Mouse (Mus musculus) embryo, embryonic 11 days (tissue): ENCODE measurements at regions not wholly inside any gene's neighbourhood (a gene's known extent, or its start where the extent isn't known, plus 50 kb on each side); places are given as distances from the start of the nearest gene placed in this dataset.

Experiments
- DNase-seq: peaks from one replicate; pipeline ENCODE4 v3.0.0-alpha.2; 2015

DNA sequence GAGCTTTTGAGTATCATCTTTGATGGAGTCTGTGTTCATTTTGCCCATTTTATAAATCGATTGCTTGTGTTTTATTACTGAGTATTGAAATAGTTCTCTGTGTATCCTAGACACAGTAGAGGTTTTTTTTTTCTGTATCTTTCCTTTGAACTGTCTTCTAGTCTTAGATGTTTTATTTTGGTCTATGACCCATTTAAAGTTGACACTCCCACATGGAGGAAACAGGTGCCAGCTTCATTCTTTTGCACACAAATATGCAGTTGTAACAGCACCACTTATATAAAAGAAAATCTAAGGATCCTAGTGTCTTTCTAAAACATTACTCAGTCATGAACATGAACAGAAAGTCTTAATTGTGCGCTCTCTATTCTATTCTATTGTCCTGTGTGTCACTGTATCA lies 230.2 kb upstream of the Nsun2 start:
- no peak for DNase-seq

DNA sequence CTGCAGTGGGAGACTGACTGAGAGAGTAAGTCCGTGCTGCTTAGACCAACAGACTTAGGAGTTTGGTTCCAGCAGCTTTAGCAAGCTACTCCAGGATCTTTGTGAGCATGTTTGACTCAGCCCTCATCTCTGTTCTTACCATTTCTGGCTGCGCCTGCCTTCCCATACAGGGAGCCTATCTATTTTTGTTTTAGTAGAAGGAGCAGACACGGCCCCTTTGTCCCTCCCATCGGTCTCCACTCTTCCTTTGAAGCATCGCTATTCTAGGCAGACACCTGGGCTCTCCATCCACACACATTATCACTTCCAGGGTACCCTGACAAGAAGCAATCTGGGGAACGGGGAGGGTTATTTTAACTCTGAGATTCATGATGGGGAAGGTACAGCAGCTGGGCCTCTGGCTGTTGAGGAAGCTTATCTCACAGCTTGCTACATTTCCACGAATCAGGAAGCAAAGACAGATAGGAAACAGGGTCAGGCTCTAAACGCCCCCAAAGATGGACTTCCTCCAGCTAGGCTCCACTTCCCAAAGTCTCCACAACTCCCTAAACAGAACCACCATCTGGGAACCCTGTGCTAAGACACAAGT lies 203.0 kb upstream of the Nsun2 start:
- DNase-seq: no peak

DNA sequence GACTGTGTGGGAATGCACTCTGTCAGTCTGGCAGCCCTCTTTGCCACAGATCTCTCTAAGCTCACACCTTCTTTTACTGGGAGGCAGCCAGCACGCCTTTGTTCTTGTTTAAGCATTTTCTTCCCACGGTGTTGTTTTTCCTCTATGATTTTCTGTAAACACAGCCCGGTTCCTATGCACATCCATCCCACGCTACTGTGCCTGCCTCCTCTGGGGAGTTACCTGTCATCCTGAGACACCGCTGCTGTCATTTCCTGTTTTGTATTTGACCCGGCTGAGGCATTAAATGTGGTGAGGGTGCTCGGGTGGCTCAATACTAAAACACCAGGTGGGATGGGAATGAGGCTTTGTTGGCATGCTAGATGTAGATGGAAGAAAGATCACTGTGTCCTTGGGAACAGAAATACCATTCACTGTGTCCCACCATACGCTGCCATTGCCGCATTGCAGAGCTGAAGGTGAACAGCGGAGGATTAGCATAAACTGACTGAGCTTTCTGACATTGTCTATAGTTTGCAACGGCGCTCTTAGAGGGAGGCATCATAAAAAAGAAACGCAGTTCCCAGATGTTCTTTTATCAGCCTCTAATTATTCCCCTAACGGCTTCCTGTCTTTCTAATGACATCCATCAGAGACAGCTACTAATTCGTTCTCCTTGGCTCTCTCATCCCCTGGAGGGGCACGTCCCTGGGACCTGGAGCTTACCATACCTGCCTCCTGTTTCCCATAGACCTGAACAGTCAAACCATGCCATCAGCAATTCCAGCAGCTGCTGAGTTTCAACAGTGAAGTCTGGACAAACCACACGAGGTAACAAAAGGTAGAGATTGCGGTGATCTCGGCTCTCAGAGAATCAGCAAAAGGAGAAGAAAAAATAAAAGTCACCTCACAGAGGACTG lies 201.8 kb upstream of the Nsun2 start:
- no peak for DNase-seq

DNA sequence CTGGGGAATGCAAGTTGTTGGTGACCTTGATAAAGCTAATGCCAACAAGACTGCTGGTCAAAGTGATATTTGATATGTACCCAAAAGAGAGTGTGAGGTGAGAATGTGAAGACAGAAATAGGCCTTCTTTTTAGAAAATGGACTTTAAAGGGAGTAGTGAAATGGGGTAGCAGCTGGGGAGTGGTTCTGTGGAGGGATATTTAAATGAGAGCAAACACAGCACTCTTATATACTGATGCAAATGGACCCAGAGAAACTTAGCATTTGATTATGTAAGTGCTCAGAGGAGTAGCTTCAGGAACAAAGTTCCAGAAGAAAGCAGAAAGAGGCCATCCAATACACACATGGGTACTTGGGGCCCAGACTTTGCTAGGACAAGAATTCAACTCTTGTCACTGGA lies 189.7 kb upstream of the Nsun2 start:
- no peak for DNase-seq

DNA sequence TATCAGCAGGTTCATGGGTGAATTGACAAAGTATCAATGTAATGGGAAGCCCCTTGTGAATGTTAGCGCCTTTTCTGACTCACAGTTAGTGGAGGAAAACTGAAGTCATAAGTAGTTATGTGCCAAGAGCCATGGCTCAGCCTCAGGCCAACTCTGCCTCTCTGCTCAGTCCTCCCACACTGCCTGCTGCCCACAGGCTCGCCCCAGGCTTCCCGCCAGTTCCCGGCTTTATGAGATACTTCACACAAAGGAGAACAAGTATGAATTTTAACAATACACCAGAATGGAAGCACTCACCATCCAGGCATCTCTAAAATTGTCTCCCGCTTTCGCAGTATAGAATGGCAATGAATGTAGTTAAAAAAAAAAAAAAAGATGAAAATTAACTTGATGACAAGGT lies 176.1 kb upstream of the Nsun2 start:
- DNase-seq: no peak

DNA sequence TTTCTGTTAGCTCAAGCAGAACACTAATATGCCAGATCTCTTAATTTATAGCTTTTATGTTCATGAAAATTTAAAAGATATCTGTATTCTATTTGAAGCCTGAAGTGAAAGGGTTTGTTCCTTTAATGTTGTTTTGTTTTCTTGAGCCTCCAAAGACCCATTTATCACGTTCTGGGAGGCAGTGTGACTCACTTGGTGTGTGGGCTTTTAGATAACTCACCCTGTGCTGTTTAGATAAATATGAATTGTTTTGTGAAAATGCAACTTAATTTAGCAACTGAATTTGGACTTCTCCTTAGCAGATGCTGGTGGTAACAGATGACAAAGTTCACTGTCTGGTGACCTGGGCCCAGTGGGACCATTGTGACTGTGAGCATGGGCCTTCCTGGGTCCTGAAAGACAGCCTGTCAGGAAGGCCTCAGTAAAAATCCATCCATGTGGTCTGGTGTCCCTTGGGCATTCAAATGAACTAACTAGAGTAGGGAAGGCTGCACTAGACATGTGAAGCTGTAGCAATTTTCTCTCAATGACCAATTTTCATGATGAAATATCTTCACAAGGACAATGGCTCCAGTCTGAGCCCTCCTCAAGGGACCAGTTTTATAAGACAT lies 167.6 kb upstream of the Nsun2 start:
- peak; percentile 20 for DNase-seq

DNA sequence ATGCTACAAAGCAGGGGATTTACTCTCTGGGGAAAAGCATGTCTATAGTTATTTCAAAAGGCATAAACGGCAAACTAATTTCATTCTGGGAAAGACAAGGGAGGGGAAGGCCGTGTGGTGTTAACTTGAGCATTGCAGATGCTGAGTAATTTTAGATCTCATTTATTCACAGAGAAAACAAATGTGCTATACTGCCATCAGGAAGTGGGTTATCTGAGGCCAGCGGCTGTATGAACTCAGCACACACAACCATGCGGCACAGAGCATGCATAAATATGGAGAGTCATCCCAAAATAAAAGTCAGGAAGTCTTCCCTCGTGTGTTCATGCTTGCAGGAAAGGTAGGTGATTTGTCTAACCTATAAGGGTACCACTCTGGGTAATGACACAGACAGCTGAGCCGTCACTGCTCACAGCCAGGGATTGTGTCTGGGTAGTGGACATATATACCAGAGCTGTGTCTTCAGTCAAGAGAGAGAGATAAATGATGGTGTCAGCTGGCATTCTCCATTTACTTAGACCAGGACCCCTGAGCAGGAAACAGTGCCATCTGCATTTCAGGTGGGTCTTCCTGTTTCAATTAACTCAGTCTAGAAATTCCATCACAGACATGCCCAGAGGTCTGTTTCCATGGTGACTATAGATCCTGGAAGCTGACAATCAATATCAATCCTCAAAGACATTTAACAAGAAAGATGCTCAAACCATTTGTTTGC lies 160.3 kb upstream of the Nsun2 start:
- DNase-seq: no peak

DNA sequence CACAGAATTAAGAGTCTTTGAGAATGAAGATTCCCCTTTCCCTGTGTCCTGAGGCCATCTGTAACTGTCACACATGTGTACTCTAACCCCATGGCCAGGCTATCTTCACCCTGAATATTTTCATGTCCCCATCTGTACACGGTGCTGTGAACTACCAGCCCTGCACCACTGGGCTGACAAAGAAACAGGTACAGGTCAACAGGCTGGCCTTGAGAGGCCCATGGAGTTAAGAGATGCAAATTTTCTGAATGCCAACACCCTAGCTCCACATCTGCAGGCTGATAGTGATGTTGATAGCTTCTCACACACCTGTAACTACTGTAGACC lies 159.8 kb upstream of the Nsun2 start:
- DNase-seq: no peak

DNA sequence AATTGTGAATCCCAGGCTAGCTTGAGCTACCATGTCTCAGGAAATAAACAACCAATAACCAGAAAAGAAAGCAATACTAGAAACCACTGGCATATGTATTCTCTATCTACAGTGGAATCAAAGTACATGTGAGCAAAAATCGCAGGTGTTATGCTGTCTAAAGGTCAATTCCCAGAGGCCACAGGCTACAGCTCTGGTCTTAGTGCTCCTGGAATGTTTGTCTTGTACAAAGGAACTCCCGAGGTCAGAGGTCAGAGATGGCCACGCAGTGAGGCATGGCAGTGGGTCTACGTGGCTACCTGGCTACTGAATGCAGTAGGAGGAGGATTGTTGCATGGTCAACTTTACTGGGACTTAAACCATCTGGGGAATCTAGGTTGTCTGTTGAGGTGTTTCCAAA lies 153.1 kb upstream of the Nsun2 start:
- DNase-seq: no peak

DNA sequence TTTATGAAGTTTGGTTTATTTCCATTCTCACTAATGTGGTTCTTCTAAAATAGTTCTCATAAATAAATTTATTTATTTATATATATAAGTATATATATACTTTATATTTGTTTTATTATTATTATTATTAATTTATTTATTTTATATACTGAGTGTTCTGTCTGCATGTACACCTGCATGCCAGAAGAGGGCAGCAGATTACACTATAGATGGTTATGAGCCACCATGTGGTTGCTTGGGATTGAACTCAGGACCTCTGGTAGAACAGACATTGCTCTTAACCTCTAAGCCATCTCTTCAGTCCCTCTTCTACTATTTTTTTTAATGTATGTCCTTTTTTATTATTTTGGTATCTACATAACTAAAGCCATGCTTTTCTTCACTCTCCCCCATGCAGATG lies 148.8 kb upstream of the Nsun2 start:
- peak; percentile 20 for DNase-seq

DNA sequence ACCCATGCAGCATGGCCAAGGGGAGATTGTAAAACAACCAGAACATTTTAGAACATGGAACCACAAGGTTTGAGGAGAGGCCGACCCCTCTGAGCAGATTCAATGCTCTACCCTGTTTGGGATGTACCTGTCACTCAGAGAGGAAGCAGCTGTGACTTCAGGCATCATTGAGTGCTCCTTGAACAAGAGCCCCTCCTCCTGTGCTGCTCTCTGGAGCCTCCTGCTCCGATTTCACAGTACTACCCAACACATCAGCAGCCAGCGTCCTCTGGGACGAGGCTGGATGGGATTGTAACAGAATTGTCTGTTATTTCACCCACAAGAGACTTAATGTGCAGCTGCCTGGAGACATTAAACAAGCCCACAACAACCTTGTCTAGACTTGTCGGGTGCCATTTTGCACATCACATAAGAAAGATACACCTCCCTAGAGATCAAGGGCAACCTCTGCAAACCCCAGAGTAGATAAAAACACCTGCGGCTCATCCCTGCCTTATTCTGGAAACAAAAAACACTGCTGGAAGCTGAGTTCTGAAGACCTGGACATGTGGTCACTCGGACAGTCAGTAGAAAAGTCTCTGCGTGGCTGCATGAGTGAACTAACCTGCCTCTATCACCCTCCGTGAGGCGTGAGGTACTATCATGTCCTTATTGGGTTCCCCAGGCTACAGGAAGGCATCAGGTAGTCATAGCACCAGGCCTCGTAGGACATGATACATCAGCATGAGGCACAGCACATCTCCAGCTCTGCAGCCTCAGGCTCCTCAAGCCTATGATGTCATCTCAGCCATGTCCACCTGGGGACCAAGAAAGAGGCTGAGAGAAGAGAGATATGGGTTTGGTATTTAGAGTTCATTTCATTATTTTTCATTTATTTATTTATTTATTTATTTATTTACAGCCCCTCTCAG lies 140.4 kb upstream of the Nsun2 start:
- DNase-seq: no peak

DNA sequence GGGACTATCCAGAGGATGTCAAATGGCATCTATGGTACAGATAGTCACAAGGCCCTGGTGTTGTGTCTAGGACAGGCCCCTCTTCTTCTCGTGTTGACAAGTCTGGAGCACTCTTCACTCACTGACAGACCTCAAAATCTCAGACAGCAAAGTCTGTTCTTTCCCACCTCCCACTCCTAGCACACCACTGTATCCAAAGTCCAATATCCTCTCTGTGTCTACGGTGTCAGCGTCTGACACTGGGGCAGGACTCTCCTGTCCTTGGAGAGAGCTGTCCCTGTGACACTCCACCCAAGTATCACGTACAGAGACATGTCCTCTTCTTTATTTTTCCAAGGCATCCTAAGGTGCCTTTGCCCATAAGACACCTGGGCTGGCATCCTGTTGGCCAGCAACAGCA lies 139.0 kb upstream of the Nsun2 start:
- DNase-seq: no peak

DNA sequence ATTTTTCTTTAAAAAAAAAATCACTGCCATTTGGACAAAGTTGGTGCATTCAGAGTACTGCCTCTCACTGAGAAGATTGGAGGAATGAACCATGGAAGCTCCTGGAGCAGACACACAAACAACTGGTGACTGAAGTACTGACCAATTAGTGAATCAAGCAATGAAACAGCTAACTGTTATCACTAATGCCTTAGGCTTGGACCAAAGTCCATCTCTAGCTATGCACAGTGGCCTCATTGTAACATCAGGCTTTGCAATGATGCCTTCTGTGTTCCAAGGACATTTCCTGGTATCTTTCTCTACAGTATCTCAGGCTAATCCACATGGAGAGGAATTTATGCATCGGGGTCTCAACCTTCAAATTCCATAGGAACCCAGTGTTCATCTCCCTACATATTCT lies 123.2 kb upstream of the Nsun2 start:
- DNase-seq: no peak

DNA sequence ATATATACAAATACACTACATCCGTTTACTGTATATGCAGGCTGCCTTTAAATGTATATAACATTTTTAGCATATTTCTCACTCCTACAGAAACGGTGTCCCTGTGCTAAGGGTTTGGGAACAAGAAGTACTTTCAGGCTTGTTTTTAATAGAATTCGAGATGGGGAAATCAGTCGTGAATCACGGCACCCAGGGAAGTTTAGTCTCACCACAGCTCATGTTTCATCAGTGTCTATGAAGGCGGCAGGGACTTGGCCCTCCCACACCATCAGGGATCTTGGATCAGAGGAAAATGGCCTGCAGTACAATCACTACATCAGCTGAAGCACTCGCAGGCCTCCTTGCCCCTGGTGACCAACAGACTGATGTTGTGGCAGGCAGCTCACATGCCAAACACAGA lies 118.7 kb upstream of the Nsun2 start:
- no peak for DNase-seq

DNA sequence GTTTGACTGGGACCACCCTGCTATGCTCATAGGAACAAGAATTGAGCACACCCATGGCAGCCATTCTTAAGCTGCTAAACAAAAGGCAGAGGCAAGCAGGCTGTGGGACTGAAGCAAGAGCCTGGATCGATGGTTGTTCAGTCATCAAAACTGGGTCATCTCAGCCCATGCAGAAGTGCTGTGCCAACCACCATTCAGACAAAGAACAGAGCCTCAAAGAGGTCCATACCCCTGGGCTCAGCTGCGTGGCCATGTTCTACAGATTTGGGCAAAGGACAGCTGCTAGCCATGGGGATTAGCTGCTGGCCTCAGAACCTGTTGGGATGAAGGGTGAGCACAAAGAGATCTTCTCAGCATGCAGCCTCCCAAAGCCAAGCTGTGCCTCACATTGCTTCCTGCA lies 116.8 kb upstream of the Nsun2 start:
- no peak for DNase-seq

DNA sequence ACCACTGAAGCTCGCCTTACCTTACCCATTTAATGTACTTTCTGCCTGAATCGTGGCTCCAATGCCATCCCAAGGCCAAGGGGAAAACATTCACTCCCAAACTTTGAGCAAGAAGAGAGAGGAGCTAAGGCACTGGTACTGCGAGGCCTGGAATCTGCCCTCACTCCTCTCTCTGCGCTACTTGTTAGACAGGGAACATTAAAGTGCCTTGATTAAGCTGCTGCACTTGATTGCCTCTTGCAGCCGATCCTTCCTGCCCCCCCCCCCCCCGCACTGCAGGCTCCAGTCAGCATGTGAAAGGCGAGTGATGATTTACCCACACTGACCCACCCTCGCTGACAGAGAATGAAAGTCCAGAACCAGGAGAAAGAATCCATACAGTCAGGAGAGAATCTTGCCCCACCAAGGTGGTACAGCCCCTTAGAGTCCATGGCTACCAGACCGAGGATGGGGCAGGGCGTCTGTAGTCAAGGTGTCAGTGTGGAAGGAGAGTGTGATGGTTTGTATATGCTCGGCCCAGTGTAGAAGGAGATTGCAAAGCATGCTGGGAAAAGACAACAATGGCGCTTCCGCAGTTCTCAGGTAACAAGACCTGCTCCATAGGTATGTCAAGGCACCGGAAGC lies 115.6 kb upstream of the Nsun2 start:
- DNase-seq: no peak

DNA sequence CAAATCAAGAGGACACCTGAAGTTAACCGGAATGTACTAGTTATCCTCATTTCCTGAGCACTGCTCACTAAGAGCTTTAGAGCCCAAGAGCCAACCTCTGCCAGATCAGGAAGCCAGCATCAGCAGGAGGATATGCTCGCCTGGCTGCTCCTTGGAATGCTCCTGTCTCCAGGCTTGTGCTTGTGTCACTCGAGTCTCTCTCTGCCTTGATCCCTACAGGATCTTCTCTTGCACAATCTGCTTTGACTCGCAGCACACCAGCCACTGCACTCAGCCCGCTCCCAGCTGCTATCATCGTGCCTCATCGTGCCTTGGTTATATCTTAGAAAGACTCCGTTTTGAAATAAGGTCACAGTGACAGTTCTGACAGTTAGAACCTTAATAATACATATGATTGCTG lies 113.4 kb upstream of the Nsun2 start:
- DNase-seq: no peak

DNA sequence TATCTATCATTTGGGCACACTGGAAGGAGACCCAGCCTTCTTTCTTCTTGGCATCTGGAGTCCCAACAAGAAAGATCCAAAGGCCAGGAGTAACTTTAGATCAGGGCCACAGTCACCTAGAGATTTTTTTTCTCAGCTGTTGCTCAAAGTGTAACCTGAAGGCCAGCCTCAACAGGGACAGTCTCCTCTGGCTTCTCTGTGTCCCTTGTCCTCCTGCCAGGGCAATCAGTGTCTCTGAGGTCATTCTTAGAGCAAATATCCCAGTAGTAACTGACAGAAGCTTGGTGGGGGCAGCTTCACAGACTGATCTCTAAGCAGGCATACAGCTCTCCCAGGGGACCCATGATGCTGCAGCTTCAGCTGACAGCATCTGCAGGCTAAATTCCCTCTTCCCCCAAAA lies 111.6 kb upstream of the Nsun2 start:
- DNase-seq: no peak

DNA sequence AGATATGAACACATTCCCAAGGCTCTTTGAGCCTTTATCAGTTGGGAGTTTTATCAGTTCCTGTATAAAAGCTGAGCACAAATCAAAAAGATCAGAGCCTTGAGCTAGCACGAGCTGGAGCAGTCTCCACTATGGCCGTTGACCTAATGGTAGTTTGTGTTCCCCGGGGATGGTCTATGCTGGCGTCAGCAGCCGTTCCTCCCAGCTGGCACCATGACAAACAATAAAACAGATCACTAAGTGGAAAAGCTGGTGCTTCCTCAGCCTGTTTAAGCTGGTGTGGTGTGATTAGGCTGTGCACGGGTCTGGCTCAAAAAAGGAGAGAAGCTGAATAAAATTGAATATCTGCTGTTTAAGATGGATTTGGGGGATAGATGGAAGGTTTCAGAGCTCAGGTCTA lies 107.4 kb upstream of the Nsun2 start:
- peak; percentile 50 for DNase-seq

DNA sequence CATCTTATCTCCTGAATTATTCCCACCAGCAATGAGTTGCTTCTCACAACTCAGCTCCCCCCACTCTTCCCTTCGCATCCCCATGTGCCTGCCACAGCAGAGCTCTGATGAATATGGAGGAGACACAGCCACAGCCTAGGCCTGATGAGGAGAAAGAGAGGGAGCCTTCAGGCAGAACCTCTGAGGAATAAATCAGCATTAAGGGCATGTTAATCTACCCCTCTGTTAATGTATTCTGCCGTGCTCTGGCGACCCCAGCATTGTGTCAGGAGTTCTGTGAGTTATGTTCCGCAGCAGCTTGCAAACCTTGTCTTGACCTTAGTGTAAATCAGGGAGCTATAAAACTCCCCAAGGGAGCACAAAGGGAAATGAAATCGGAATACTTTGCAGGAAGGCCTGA lies 104.0 kb upstream of the Nsun2 start:
- DNase-seq: peak; percentile 67

DNA sequence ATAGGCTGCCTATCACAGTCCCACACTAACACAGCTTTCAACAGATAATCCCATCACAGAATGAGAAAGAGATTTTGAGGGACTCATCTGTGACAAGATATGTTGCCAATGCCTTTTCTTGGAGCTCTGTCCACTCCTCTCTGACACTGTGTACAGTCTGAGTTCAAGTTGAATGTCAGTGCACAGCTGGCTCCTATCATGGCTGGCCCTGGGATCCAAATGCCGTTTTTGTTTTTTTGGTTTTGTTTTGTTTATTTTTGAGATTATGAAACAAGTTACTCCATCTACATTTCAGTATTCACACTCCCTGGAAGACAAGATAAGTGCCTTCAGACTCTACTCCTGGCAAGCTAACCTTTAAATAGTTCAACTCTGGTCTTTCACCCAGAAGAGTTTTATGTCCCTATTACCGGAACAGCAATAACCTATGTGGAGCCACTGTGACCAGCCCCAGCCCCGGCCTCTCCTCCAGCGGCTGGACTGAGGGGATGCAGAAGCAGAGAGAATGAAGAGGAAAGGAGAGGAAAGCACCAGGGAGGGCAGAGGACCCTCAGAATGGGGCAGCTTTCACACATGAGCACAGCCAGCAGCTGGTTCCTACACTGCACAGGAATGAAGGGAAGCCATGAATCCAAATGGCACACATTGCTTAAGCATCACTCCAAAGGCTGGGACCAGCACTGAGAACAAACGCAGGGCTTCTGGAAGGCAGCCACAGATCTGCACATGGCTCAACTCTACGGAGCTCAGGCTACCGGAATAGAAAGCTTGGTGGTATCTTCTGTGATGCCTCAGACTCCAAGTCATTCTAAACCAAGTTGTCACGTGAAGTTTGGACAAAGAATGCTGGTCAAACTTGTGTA lies 99.9 kb upstream of the Nsun2 start:
- DNase-seq: no peak
